Mouse (Mus musculus) liver, embryonic 14.5 days (tissue): ENCODE measurements at regions not wholly inside any gene's neighbourhood (a gene's known extent, or its start where the extent isn't known, plus 50 kb on each side); places are given as distances from the start of the nearest gene placed in this dataset.

Experiments
- ATAC-seq: fragments of 200-750 bp; cut with Nextera tagmentation; 2 replicates; pipeline ENCODE4 v1.8.0; 2017; ENCODE audit warnings: moderate number of reproducible peaks, mild to moderate bottlenecking, moderate library complexity; ENCODE audit not compliant: insufficient read depth
- DNase-seq, 3 experiments: peaks; one replicate each; pipeline ENCODE4 v3.0.0-alpha.2; 2012 to 2013; ENCODE audit warnings: low read depth in 3 of 3, low spot score in 3 of 3
- H3K27ac ChIP-seq: fragments of 300-500 bp; sonication (generic); 2 replicates; pipeline ENCODE4 v1.5.1; 2014; ENCODE audit warnings: moderate library complexity, mild to moderate bottlenecking, control low read depth, inconsistent platforms
- H3K27me3 ChIP-seq: fragments of 300-500 bp; sonication (generic); 2 replicates; pipeline ENCODE4 v1.6.1; 2014; ENCODE audit warnings: mild to moderate bottlenecking, low read length, moderate library complexity; ENCODE audit not compliant: control insufficient read depth, insufficient read depth
- H3K36me3 ChIP-seq: fragments of 300-500 bp; sonication (generic); replicated peaks from 2 replicates; pipeline ENCODE4 v1.6.1; 2014; ENCODE audit warnings: low read depth; ENCODE audit not compliant: control insufficient read depth, insufficient read depth
- H3K4me1 ChIP-seq, 2 experiments: fragments of 200-500 bp in 1 of 2; fragments of 300-500 bp in 1 of 2; sonication (generic) in 1 of 2; replicated peaks; 2 replicates each; pipeline ENCODE4 v1.6.1; 2012 to 2014; ENCODE audit warnings: antibody characterized with exemption in 1 of 2, inconsistent platforms in 1 of 2, low read length in 1 of 2; ENCODE audit not compliant: control insufficient read depth in 2 of 2, insufficient read depth in 2 of 2
- H3K4me2 ChIP-seq: fragments of 300-500 bp; sonication (generic); 2 replicates; pipeline ENCODE4 v1.6.1; 2014; ENCODE audit warnings: low read depth, mild to moderate bottlenecking, control low read depth, moderate library complexity
- H3K4me3 ChIP-seq, 2 experiments: fragments of 200-500 bp in 1 of 2; fragments of 300-500 bp in 1 of 2; sonication (generic) in 1 of 2; 2 replicates each; pipeline ENCODE4 v1.5.1; 2012 to 2014; ENCODE audit warnings: low read depth in 2 of 2, low read length in 2 of 2, mild to moderate bottlenecking in 2 of 2, control low read depth in 1 of 2, inconsistent platforms in 1 of 2, moderate library complexity in 1 of 2; ENCODE audit not compliant: insufficient read depth in 1 of 2
- H3K9ac ChIP-seq: fragments of 300-500 bp; sonication (generic); replicated peaks from 2 replicates; pipeline ENCODE4 v1.6.1; 2014; ENCODE audit warnings: mild to moderate bottlenecking, control low read depth, moderate library complexity
- H3K9me3 ChIP-seq: fragments of 300-500 bp; sonication (generic); 2 replicates; pipeline ENCODE4 v1.6.1; 2016; ENCODE audit warnings: low read length, mixed read lengths; ENCODE audit not compliant: control insufficient read depth
- CTCF ChIP-seq: IDR thresholded peaks from 2 replicates; pipeline ENCODE4 v1.5.1; 2016; ENCODE audit warnings: antibody characterized with exemption, low read depth, control low read depth
- EP300 ChIP-seq: IDR thresholded peaks from 2 replicates; pipeline ENCODE4 v1.6.1; 2016; ENCODE audit warnings: antibody characterized with exemption, low read depth
- WGBS: fragments of 180-500 bp; shearing (Covaris S2); extraction: QIAGEN DNeasy Blood & Tissue Kit; methylation state at CpG from one replicate; pipeline ENCODE4 v1.1.7; 2014; ENCODE audit not compliant: insufficient replicate concordance; 5-methylcytosine and 5-hydroxymethylcytosine counted together

DNA sequence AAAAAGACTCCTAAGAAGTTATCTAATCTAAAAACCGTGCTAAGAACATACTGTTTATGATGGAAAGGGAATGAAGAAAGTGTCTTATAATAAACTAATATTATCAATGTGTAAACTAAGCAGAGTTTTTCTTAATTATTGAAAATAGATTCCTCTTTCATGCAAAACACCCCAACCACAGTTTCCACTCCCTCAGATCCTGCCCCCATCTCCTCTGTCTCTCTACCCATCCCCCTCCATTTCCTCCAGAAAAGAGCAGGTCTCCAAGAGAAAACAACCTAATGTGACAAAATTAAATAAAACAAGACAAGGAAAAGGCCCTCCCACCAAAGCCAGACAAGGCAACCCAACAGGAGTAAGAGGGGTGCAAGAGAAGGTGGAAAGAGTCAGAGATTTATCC lies 103.2 kb downstream of the Hpgd start:
- no peaks in the 10 kb centered on the region for H3K27me3 ChIP-seq
- no peak overlapping the region for H3K9ac ChIP-seq
- no peak for ATAC-seq
- no peak overlapping the region for H3K4me2 ChIP-seq
- no peak overlapping the region for H3K4me3 ChIP-seq
- H3K9me3 ChIP-seq = no peaks in the 10 kb centered on the region
- DNase-seq = no peak
- TF ChIP-seq EP300 = no peak
- 44% methylated on average over 1 of the region's 1 CpGs for WGBS
- H3K36me3 ChIP-seq = no peaks in the 10 kb centered on the region
- no peaks in the 10 kb centered on the region for H3K4me1 ChIP-seq
- no peak overlapping the region for H3K27ac ChIP-seq

DNA sequence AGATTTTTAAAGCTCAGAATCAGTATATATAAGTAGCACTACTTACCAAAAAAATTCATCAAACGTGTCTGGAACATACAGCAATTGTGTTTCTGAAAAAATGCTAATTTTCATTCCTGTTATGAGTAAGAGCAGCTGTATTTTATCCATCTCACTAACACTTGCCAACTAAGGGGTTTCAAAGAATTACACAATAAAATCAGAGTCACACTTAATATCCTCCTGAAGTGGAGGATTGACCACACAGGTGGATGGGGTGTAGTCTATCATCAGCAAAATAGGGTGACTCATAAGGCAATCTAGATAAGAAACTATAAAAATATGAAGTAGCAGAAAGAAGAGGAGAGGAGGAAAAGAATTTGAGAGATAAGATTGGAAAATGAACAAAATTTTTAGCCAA lies 102.0 kb downstream of the Hpgd start:
- TF ChIP-seq EP300 = no peak
- no peak for TF ChIP-seq CTCF
- WGBS = 44% methylated on average over 1 of the region's 1 CpGs
- H3K4me3 ChIP-seq = no peak overlapping the region
- no peak for ATAC-seq
- H3K4me2 ChIP-seq = no peak overlapping the region
- no peak overlapping the region for H3K9ac ChIP-seq
- no peaks in the 10 kb centered on the region for H3K9me3 ChIP-seq
- no peaks in the 10 kb centered on the region for H3K27me3 ChIP-seq
- no peaks in the 10 kb centered on the region for H3K4me1 ChIP-seq
- H3K27ac ChIP-seq = no peak overlapping the region
- H3K36me3 ChIP-seq = no peaks in the 10 kb centered on the region
- no peak for DNase-seq

DNA sequence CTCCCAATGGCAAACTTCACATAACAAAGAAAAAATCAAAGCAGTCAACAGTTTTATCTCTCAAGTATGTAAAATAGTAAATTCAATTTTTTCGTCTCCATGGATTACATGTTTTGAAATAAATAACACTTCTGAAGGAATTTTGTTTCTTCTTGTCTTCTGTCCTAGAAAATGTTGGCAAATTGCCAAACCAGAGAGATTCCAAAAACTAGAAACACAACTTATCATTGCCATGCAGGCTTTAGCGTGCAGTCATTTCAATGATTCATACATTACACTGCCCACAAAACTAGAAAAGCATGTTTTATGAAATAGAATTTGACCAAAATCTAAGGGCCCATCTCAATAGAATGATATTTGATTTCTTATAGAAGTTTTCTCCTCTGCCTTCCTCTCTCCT lies 98.2 kb downstream of the Hpgd start:
- no peak for ATAC-seq
- H3K4me2 ChIP-seq = no peak overlapping the region
- no peak for TF ChIP-seq EP300
- no peak for TF ChIP-seq CTCF
- H3K27ac ChIP-seq = no peak overlapping the region
- H3K36me3 ChIP-seq = no peaks in the 10 kb centered on the region
- DNase-seq = no peak
- no peaks in the 10 kb centered on the region for H3K27me3 ChIP-seq
- no peak overlapping the region for H3K4me3 ChIP-seq
- no peak overlapping the region for H3K9ac ChIP-seq
- no peaks in the 10 kb centered on the region for H3K9me3 ChIP-seq
- 63% methylated on average over 2 of the region's 2 CpGs for WGBS
- no peaks in the 10 kb centered on the region for H3K4me1 ChIP-seq

DNA sequence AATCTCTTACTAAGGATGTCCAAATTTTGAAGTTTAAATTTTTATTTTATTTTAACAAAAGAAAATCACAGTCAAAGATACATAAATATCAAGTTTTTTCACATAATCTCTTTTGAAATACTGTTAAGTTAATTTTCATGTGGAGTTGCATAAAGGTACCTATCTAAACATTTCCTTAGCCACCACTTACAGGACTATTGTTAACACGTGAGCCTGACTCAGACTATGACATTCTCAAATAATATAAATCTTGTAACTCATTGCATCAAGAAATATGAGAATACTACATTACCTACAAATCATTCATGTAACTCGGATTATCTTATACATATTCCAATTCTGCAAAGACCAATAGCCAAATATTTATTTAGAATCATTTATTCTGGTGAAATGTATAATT lies 97.8 kb downstream of the Hpgd start:
- DNase-seq (no peak), ATAC-seq (no peak)
- Histone ChIP-seq H3K9me3 (no peaks in the 10 kb centered on the region), H3K36me3 (no peaks in the 10 kb centered on the region), H3K27me3 (no peaks in the 10 kb centered on the region), H3K4me2 (no peak overlapping the region), H3K9ac (no peak overlapping the region), H3K27ac (no peak overlapping the region), H3K4me1 (no peaks in the 10 kb centered on the region), H3K4me3 (no peak overlapping the region)
- TF ChIP-seq CTCF (no peak), EP300 (no peak)
- WGBS = 53% methylated on average over 2 of the region's 2 CpGs
